Mouse (Mus musculus) layer of hippocampus, adult 11-12 months (tissue): ENCODE results near the gene Cftr.

Experiments used
- DNase-seq: peaks from one replicate; pipeline ENCODE4 v3.0.0; 2022; ENCODE audit warnings: low spot score

Gene Cftr

DNA sequence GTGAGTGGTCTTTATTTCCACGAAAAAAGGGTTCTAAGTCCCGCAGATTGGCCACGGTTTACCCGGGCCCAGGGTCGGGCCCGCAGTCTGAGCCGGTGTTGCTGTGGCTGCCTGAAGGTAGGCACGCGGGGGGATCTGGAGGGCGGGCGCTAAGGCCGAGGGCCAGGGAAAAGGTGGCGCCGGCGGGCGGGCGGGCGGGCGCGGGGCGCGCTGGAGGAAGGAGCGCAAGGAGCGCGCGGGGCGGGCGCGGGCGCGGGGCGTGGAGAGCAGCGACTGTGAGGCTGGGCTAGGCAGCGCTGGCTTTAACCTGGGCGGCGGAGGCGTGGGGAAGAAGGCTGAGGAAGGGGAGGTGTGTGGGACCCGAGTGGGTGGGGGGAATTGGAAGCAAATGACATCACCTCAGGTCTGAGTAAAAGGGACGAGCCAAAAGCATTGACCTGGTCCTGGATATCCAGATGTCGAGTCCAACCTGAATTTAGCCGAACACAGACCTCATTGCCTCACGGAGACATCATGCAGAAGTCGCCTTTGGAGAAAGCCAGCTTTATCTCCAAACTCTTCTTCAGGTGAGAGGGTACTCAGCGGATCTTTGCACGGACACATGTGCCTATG is at the start of gene Cftr:
TSS of gene Cftr (plus strand) at position 377 of the 612 bp plus-strand sequence.
- DNase-seq = no peak

DNA sequence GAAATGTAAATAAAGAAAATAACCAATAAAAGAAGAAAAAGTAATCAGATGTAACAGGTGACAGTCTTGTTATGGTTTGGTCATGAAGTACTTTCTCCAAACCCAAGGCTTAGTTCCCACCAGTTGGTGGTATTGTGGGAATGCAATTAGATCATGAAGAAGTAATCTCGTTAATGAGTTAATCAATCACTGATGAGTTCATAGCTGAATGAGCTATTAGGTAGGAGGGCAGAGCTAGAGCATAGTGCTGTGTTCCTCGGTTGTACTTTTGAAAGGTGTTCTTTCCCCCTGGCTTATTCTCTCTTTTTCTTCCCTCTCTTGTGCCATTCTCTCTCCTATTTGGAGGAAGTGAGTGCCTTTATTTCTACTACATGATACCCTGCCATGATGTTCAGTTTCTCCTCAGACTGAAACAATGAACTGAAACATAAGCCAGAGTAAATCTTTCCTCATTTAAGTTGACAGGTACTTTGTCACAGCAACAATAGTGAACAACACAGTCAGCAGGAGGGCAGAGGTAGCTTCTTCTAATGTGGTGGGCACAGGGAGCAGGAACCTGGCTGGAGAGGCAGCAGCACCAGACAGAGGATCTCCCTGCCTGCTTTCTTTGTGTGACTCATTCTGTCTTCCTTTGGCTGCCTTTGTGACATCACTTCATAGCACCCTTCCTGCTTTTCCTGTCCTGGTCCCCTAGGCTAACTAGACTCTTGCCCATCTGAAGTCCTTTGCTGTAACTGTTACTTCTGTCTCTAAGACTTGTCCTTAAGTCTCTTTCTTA is 43.1 kb upstream of the Cftr start:
- no peak for DNase-seq

DNA sequence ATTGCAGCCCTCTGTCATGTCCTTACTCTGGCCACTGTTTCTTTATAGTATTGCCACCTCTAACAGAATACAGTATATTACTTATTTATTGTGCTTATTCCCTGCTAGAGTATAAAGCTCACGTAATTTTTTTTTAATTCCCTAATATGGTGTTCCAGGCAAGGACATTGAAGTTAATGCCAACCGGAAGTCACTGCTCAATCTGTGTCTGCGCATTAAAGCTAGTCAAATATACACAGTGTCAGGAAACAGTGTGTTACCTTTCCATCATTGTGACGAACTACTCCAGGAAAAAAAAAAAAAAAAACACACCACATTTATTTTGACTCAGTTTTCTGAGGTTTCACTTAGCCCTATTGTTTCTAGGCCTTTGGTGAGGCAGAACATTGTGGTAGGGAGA is 42.4 kb upstream of the Cftr start:
- DNase-seq = no peak

DNA sequence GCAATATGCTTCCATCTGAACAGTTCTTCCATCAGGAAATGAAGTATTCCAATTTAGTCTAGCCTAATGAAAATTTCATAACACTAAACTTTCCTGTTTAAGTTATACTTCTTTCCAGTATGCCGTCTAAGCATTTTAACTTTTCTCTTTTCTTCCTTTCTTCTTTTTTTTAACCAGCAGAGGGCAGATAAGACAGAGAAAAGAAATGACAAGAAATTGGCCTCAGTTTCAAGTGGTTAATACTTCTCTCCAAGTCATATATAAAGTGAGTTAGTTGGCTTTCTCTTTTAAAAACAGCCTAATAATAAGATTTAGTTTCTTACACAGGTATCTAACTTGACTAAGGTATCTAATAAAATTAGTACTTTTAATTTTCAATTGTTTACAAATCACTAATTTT is 35.2 kb upstream of the Cftr start:
- no peak for DNase-seq

DNA sequence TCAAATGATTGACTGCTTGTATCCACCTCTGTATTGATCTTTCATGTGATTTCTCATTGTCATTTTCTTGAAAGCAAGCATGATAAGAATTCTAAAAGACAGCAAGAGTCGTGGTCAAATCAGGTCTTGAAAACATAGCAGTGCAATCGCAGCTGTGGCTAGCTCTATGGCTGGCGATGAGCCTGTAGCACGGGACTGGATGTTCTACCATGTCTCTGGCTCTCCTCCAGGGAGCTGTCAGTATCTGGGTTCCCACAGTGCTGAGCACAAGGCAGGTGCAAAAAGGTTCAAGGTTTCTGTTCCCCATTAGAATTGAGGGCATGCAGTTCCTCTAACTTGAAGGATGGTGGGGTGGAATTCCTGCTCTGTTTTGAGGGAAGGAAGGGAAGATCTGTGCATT is 17.5 kb upstream of the Cftr start:
- DNase-seq = no peak

DNA sequence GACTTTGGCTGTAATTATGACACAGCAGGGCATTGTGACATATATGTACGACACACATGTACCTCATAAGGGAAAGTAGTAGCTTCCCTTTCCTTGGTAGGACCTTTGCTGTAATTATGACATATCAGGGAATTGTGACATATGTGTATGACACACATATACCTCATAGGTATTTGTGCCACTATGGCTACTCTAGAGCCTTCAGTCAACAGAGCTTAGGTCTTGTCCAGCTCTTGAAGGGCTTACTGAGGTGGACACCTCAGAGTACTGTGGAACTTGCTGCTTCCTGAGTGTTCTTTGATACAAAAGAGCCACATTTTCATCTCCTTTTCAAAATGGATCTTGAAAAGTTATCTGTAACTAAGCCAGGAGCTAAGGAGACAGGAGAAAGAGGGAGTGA is 869 bp upstream of the Cftr start:
- DNase-seq = no peak

DNA sequence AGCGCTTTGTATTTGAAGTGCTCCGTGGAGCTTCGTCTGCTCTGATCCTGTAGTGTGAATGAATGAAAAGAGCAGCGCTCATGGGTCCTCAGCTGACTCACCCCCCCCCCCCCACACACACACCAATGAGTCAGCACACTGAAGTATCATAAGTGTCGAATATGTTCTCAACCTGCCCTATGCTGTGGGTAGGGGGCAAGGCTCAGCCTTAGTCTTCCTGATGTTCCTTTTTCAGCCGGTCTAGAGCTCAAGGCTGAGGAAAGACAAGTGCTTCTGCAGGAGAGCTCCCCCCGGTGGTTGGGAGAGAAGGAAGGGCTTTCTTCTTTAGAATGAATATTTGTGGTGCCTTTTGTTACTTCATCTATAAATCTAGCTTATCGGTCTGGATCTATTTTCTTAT is 1.1 kb downstream of the Cftr start:
- peak; percentile 7 for DNase-seq

DNA sequence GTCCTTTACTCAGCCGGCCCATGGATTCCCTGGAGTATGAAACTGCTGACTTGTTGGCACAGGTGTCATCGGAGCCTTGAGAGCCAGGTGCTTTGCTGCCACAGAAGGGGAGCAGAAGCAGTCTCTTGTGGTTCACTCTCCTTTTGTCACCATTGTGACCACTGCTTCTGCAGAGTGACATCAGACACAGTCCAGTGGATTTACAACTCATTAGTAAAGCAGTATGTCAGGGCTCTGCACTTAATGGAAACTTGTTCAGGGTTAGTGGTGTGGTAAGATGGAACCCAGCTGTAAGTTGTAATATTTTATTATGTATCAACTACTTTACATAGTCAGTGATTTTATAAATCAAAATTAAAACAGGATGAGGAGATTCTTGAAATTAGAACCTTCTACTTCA is 7.0 kb downstream of the Cftr start:
- DNase-seq = no peak

DNA sequence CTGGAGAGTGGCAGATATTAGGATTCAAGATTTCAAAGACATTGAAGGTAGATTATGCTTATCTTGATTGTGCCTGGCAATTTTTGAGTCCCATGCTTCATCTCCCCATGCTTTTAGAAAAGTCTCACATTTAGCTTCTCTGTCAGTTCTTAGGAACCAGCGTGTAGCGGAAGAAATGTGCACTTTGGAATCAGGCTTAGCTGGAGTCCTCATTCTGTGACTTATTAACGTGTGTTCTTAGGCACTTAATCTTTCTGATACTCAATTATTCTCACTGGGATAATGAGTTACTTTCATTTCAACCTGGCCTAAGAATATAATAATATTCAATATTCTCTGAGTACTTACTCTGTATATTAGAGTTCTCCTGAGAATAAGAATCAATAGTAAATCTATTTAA is 10.2 kb downstream of the Cftr start:
- no peak for DNase-seq

DNA sequence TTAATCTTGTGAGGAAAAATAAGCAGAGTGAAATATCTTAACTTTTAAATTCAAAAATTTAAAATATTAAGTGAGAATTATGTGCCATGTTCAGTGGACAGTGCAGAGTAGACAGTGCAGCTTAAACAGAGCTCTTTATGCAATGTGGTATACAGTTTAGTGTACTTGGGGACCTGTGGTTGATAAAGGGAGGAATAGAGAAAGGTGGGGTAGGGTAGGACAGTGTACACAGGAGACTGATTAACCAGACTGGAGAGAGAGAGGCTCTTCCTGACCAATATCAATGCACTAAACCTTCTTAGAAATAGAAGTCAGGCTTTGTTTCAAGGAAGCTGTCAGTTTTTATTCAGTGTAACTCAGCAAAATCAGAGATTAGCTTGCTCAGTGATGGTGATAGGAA is 12.4 kb downstream of the Cftr start:
- DNase-seq = no peak

DNA sequence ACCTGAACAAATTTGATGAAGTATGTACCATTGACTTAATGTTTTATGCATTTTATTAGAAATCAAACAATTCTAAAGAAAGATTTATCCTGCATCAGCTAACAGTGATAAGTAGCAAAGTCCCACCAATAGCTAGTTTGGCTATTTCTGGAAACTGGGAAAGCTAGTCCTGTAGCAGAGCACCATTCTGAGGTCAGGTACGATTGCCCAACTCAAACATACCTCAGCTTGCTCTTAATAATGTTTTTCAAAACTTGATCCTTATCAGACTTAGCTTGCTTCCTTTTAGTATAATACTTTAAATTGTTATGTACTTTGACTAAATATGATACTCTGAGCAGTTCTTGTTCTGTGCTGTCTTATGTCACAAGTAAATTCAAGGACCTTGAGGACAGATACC is 50.2 kb downstream of the Cftr start:
- DNase-seq = no peak

DNA sequence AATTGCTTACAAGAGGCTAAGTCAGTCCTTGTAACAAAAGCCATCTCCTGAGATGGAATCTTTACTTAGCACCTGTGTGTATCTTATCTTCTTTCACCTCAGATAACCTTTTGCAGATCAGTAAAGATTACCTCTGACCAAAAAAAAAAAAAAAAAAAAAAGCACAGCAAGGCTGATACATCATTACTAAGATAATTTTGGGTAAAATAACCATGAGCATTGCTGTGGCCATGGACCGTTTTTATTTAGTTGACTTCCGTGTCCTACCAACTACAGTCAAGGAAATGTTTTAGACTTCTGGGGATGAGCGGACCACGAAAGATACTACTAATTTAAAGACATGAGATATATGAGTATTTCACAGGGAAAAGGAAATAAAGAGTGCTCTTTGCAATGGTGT is 52.7 kb downstream of the Cftr start:
- no peak for DNase-seq

DNA sequence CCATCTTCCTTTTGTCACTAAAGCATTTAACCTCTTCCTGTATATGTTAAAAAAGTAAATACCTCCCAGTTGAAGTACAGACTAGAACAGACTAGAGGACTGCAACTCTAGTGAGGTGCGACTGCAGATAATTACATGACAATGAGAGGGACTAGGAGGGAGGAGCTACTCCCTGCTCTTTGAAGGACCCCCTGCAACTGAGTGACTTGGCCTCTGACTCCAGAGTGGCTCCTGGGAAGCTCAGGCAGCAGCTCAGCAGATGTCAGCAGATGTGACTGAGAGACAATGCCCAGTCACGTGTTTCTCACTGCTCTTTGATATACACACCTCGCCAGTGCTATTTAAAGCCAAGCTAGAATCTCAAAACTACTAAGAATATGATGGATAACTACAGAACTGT is 54.7 kb downstream of the Cftr start:
- no peak for DNase-seq

DNA sequence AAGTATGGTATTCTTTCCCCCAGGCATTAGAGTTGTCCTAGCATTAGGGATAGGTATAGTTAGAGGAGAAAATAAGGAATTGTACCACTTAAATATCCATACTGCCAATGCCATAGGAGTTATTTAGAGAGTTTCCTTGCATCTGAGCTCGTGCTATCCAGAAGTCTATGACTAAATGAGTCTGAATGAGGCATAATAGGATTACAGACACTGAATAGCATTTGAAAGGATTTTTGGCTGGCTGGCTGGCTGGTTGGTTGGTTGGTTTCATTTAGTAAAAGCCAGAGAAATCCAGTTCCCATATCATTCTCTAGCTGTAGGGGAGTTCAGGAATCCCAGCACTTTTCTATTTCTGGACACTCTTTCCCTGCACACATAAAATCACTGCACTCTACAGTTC is 76.0 kb downstream of the Cftr start:
- no peak for DNase-seq

DNA sequence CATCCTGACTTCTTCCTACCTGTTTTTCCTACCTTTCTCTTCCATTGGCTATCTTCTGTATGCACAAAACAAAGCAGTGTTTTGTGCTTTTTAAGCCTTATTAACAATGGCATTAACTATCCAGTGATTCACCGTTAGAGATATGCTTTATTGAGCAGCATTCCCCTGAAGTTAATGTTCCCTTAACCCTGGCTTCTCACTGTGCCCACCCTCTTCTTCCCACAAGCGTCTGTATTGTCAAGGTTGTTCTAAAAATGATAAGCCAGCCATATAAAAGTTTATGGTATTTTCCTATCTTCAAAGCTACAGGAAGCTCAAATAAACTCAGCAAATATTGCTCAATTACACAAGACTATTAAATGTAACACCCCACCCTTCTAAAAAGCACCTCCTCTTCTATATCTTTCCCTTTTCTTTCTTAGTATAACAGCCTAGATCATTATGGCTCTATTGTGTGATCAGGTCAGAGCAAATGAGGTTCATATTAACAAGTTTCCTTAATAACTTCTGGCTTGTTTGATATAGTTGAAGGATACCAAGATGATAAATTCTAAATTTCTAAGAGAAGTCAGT is 77.5 kb downstream of the Cftr start:
- DNase-seq = no peak

DNA sequence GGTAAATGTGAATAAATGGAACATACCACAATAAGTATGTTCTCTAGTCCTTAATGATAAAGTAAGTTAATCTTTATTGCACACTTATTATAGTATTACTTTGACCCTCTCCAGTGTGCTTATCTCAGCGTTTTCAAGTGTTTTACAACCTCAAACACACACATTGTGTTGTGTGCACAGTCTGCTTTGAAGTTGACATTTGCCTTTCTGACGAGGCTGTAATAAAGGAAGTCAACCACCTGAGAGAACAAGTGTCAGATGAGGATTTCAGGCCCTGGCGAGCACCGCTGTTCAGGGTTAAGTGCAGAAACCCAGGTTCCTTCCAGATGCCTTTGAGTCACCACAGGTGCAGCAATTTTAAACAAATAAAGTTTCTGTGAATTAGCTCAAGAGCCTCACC is 78.0 kb downstream of the Cftr start:
- no peak for DNase-seq

DNA sequence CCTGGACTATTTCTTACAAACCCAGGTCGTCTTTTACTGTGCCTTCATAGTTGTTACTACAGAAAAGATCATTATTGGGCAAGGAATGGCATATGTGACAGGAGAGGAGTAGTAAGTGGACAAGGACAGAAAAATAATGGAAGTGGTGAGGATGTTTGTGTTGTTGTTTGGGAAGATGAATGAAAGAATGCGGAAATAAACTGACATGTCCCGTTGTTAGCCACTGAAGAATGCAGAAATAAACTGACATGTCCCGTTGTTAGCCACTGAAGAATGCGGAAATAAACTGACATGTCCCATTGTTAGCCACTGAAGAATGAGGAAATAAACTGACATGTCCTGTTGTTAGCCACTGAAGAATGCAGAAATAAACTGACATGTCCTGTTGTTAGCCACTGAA is 84.1 kb downstream of the Cftr start:
- DNase-seq = no peak

DNA sequence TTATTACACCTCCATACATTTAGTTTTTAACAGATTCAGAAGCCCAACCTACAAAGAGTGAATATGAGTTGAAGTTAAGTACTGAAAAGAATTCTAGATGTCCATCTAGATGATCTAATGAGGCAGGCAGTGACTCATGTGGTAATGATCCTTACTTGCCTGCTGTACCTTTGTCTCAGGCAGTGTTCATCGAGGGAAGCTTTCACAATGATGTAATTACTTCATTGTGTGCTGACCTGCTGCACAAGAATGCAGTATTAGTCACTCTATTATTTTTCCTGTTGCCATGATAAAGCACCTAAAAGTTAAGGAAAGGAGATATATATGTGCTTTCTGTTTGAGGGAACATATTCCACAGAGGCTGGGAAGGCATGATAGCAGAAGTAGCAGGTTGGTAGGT is 100.5 kb downstream of the Cftr start:
- DNase-seq = no peak

DNA sequence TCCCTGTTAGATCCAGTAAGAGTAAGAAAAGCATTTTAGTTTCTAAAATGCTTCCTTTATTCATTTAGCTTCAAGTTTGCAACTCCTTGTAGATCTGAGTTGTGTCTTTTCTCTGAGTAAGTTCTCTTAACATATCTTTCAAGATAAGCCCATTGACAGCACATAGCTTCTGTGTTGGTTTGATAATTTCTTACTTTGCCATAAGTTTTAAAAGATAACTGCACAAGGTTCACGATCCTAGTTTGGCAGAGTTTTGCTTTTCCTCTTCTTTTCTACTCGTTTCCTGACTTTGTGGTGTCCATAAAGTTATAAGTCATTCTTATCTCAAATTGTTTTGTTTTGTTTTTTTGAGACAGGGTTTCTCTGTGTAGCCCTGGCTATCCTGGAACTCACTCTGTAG is 130.3 kb downstream of the Cftr start:
- DNase-seq = no peak

DNA sequence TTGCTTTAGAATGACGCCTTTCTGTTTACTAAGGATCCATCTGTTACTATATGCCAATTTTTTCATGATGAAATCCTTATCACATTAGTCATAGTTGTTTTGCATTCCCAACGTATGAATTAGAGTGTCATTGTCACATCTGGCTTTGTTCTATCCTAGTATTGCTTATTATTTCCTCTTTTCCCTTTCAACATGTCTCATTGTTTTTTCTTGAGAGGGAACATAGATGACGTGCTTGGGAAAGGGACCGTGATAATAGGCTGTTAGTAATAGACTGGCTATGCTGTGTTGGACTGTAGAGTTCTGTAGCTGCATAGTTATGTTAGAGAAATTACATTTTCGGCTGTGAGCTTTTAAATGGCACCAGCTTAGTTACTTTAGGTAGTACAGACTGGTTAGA is 131.6 kb downstream of the Cftr start:
- DNase-seq = no peak

DNA sequence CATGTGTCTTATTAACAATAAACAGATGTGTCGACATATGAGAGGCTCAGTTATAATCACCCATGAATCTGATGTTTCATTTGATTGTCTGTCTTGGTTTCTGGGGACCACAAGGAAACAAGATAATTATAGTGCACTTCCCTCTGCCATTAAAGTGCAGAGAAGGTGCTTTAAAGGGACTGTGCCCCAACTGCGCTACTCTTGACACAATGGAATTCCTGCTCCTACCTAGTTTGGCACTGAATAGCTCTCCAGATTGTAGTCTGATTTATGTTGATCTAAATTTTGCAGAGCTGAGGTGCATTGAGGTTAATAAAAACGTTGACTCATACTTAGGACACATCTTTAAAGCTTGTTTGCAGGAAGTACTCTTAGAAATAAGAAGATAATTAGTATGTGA is 132.7 kb downstream of the Cftr start:
- no peak for DNase-seq

DNA sequence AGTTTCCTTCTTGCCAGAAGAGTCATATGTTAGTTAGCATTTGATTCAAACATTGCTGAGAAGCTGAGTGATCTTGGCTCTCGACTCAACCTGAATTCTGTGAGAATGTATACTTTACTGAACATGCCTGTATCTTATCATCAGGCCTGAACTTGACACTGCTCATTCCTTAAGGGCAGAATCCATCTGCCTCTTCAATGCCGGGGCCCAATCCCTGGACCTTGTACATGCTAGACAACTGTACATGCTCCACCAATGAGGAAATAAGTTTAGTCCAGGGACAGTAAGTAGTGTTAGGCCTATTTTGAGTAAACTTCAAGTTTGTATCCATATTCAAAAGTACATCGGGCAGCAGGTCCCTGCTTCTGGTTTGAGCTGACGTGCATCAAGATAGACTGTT is 134.6 kb downstream of the Cftr start:
- DNase-seq = no peak

DNA sequence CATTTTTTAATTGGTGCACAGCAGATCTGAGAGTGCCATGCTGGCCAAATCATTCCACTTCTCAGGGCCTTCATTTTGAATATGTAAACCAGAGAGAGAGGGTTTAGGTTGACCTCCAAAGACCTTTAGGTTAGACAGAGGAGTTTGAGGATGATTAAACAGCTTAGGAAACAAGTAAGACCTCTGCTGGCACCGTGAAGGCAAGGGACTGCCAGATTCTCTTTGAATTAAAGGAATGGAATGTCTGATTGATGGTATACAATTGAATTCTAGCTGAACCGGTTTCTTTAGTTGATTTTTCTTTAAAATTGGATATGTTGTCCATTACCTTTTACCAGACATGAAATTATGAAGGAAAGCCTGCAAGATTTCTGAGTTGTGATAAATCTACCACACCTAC is 140.5 kb downstream of the Cftr start:
- DNase-seq = no peak
